Mouse (Mus musculus) ES-E14 (cell line): ENCODE results near the gene Dok4. TPM values are rescaled to one million over a fixed set of nuclear protein-coding genes. Genes with fewer than 3 reads are reported as not detected.

Experiments used
- DNase-seq: peaks from one replicate; pipeline ENCODE4 v3.0.0-alpha.2; 2013; ENCODE audit warnings: low read depth, low spot score
- H3K27ac ChIP-seq: 2 replicates; pipeline ENCODE4 v1.5.1; 2012; ENCODE audit warnings: low read depth, mild to moderate bottlenecking, low read length, moderate library complexity, mixed read lengths; ENCODE audit not compliant: poor library complexity, insufficient read depth, severe bottlenecking
- H3K36me3 ChIP-seq: 2 replicates; pipeline ENCODE4 v1.6.1; 2012; ENCODE audit warnings: mild to moderate bottlenecking, low read length, moderate library complexity, mixed read lengths; ENCODE audit not compliant: control insufficient read depth, poor library complexity, insufficient read depth, severe bottlenecking
- H3K4me1 ChIP-seq, 2 experiments: fragments of 150-350 bp in 1 of 2; sonication (generic) in 1 of 2; 2 replicates each; pipeline ENCODE4 v1.6.1; 2012; ENCODE audit warnings: low read length in 2 of 2, mild to moderate bottlenecking in 1 of 2, mixed read lengths in 1 of 2; ENCODE audit not compliant: control insufficient read depth in 2 of 2, insufficient read depth in 2 of 2, poor library complexity in 1 of 2
- H3K4me3 ChIP-seq, 2 experiments: fragments of 150-350 bp in 1 of 2; sonication (generic) in 1 of 2; 2 replicates each; pipeline ENCODE4 v1.5.1; 2012; ENCODE audit warnings: low read length in 2 of 2, low read depth in 1 of 2, mild to moderate bottlenecking in 1 of 2, mixed read lengths in 1 of 2; ENCODE audit not compliant: insufficient read depth in 1 of 2, poor library complexity in 1 of 2, severe bottlenecking in 1 of 2
- H3K9ac ChIP-seq: 2 replicates; pipeline ENCODE4 v1.6.1; 2012; ENCODE audit warnings: low read depth, mild to moderate bottlenecking, low read length, mixed read lengths; ENCODE audit not compliant: poor library complexity, insufficient read depth, severe bottlenecking
- H3K9me3 ChIP-seq: fragments of 150-350 bp; sonication (generic); 2 replicates; pipeline ENCODE4 v1.6.1; 2012; ENCODE audit warnings: low read depth, mild to moderate bottlenecking, low read length; ENCODE audit not compliant: control insufficient read depth, insufficient read depth
- CHD2 ChIP-seq: IDR thresholded peaks from 2 replicates; pipeline ENCODE4 v1.6.1; 2014; ENCODE audit warnings: mild to moderate bottlenecking, low read depth, low read length, inconsistent platforms
- HCFC1 ChIP-seq: IDR thresholded peaks from 2 replicates; pipeline ENCODE4 v1.6.1; 2012; ENCODE audit warnings: low read length, inconsistent platforms, borderline replicate concordance; ENCODE audit not compliant: insufficient read depth
- MAFK ChIP-seq: IDR thresholded peaks from 2 replicates; pipeline ENCODE4 v1.6.1; 2014; ENCODE audit warnings: mild to moderate bottlenecking, low read depth, low read length, inconsistent platforms; ENCODE audit not compliant: insufficient read depth
- ZC3H11A ChIP-seq: IDR thresholded peaks from 2 replicates; pipeline ENCODE4 v1.6.1; 2012; ENCODE audit warnings: low read depth, mild to moderate bottlenecking, inconsistent platforms, low read length, borderline replicate concordance
- ZNF384 ChIP-seq: IDR thresholded peaks from 2 replicates; pipeline ENCODE4 v1.6.1; 2012; ENCODE audit warnings: low read depth, low read length, inconsistent platforms
- in situ Hi-C, 2 experiments: fragments of 600-800 bp; cut with MboI; formaldehyde crosslinking; loops; one replicate each; pipeline ENCODE4 v1.15.1; 2025; ENCODE audit warnings: low sequenced_read_pairs in 2 of 2, inconsistent platforms in 1 of 2; ENCODE audit not compliant: unreplicated experiment in 2 of 2
- total RNA-seq: library from RNA; depleted of rRNA; stranded (reverse); fragments of 300-350 nt; gene quantifications from 2 replicates; pipeline ENCODE4 v1.2.3, GENCODE M21; 2012

The Dok4 gene
- total RNA-seq, 1 experiment = 4.9 TPM

- Histone ChIP-seq H3K9me3 (no peaks in the 10 kb centered on the region), H3K9ac (peak within 1 kb of the TSS; percentile 91), H3K4me3 (peak within 1 kb of the TSS; percentile 89 to 95), H3K4me1 (peaks cover 20 to 22% of the 10 kb centered on the region in 2 experiments), H3K36me3 (no peaks in the 10 kb centered on the region), H3K27ac (0 out of 2 replicates have a peak within 1 kb of the TSS, but pooled peaks have one; percentile 22)
- TF ChIP-seq HCFC1 (no peak), ZC3H11A (no peak), CHD2 (no peak), ZNF384 (no peak), MAFK (no peak)
- DNase-seq = no peak
- in situ Hi-C loops = no loop called here
These were observed 41.8 kb upstream of the Dok4 start, which contains the start of gene Ccdc102a for GRCm38 (mm10) chr8:94917851-94918495. Gene Ccdc102a (minus strand): TSS chr8:94918098.

GRCm38 (mm10) chr8:94917352-94917751 is 41.2 kb upstream of the Dok4 start:
- no peak for TF ChIP-seq ZNF384
- no peak for TF ChIP-seq MAFK
- peak; percentile 60; the same call in 1 of the 2 replicates for TF ChIP-seq CHD2
- TF ChIP-seq ZC3H11A = no peak
- no peaks in the 10 kb centered on the region for H3K36me3 ChIP-seq
- in situ Hi-C loops = no loop called here
- peaks cover 17 to 20% of the 10 kb centered on the region in 2 experiments for H3K4me1 ChIP-seq
- 0 out of 2 replicates have a peak overlapping the region, but pooled peaks have one; percentile 22 for H3K27ac ChIP-seq
- peak; percentile 92 for DNase-seq
- peak overlapping the region; percentile 89 to 95 for H3K4me3 ChIP-seq
- no peaks in the 10 kb centered on the region for H3K9me3 ChIP-seq
- H3K9ac ChIP-seq = peak overlapping the region; percentile 91

- no peak for DNase-seq
- Histone ChIP-seq H3K27ac (no peak overlapping the region), H3K9me3 (no peaks in the 10 kb centered on the region), H3K36me3 (no peaks in the 10 kb centered on the region; the same call in 1 of the 2 replicates), H3K4me3 (peak overlapping the region; percentile 89 to 95), H3K4me1 (peaks cover 14 to 17% of the 10 kb centered on the region in 2 experiments), H3K9ac (peak overlapping the region; percentile 55)
- TF ChIP-seq ZC3H11A = no peak
- no peak for TF ChIP-seq ZNF384
- no peak; the same call in 1 of the 2 replicates for TF ChIP-seq CHD2
- TF ChIP-seq MAFK = no peak
- TF ChIP-seq HCFC1 = no peak
- in situ Hi-C loops = no loop called here
These were observed 40.8 kb upstream of the Dok4 start for GRCm38 (mm10) chr8:94916960-94917324.

- no peak for TF ChIP-seq ZNF384
- no peak for TF ChIP-seq CHD2
- TF ChIP-seq ZC3H11A = no peak
- no peak for TF ChIP-seq HCFC1
- no peak for TF ChIP-seq MAFK
- Histone ChIP-seq H3K27ac (no peak overlapping the region), H3K4me1 (peaks cover 14 to 15% of the 10 kb centered on the region in 2 experiments), H3K4me3 (peak overlapping the region; percentile 89 to 95; a peak in 3 of 4 replicates), H3K9me3 (no peaks in the 10 kb centered on the region), H3K9ac (no peak overlapping the region; the same call in 1 of the 2 replicates), H3K36me3 (no peaks in the 10 kb centered on the region; the same call in 1 of the 2 replicates)
- DNase-seq = no peak
- in situ Hi-C loops = no loop called here
These were observed 40.3 kb upstream of the Dok4 start for GRCm38 (mm10) chr8:94916311-94916959.
